Mouse (Mus musculus) B cell, adult 2 months (primary cell): Measurements from ENCODE around the gene Glud1.

Experiments
- DNase-seq, 2 experiments: peaks; one replicate each; pipeline ENCODE4 v3.0.0; 2022

The Glud1 gene

GRCm38 (mm10) chr14:34310234-34310965, at the start of gene Glud1, which contains the start of gene Shld2:
Glud1 (plus strand) TSS chr14:34310727.
Shld2 (minus strand) TSS chr14:34310493.
- DNase-seq = peak; percentile 93 to 95

- no peak for DNase-seq
Measured at GRCm38 (mm10) chr14:34268046-34268445, 42.5 kb upstream of the Glud1 start.

- no peak for DNase-seq
Measured at GRCm38 (mm10) chr14:34273280-34273679, 37.2 kb upstream of the Glud1 start.

GRCm38 (mm10) chr14:34274141-34274540, 36.4 kb upstream of the Glud1 start:
- no peak for DNase-seq

- no peak for DNase-seq
Measured at GRCm38 (mm10) chr14:34275225-34275624, 35.3 kb upstream of the Glud1 start.

GRCm38 (mm10) chr14:34279726-34280125, 30.8 kb upstream of the Glud1 start:
- no peak for DNase-seq

- no peak for DNase-seq
Measured at GRCm38 (mm10) chr14:34280798-34281197, 29.7 kb upstream of the Glud1 start.

GRCm38 (mm10) chr14:34281736-34282269, 28.7 kb upstream of the Glud1 start:
- no peak for DNase-seq

- no peak for DNase-seq
Measured at GRCm38 (mm10) chr14:34288396-34288795, 22.1 kb upstream of the Glud1 start.

- no peak for DNase-seq
Measured at GRCm38 (mm10) chr14:34289259-34290015, 21.1 kb upstream of the Glud1 start.

- no peak for DNase-seq
Measured at GRCm38 (mm10) chr14:34290229-34290628, 20.3 kb upstream of the Glud1 start.

GRCm38 (mm10) chr14:34293641-34294040, 16.9 kb upstream of the Glud1 start:
- no peak for DNase-seq

- peak; percentile 51 to 55 for DNase-seq
Measured at GRCm38 (mm10) chr14:34296350-34296749, 14.2 kb upstream of the Glud1 start.

- peak; percentile 45 to 46 for DNase-seq
Measured at GRCm38 (mm10) chr14:34297038-34297437, 13.5 kb upstream of the Glud1 start.

GRCm38 (mm10) chr14:34297634-34298033, 12.9 kb upstream of the Glud1 start:
- no peak for DNase-seq

- no peak for DNase-seq
Measured at GRCm38 (mm10) chr14:34298871-34299700, 11.4 kb upstream of the Glud1 start.

- DNase-seq = no peak
Measured at GRCm38 (mm10) chr14:34302681-34303242, 7.8 kb upstream of the Glud1 start.

GRCm38 (mm10) chr14:34303265-34303680, 7.3 kb upstream of the Glud1 start:
- DNase-seq = no peak

GRCm38 (mm10) chr14:34309266-34309665, 1.3 kb upstream of the Glud1 start:
- no peak for DNase-seq

- DNase-seq = no peak
Measured at GRCm38 (mm10) chr14:34309907-34310233, 657 bp upstream of the Glud1 start.

- peak; percentile 61 to 64 for DNase-seq
Measured at GRCm38 (mm10) chr14:34311021-34311631, 599 bp downstream of the Glud1 start.

- peak in 1 of 2 experiments; percentile 7 for DNase-seq
Measured at GRCm38 (mm10) chr14:34311691-34312090, 1.2 kb downstream of the Glud1 start.
